Mouse (Mus musculus) heart, embryonic 13.5 days (tissue): ENCODE data around the gene 5730480H06Rik. TPM values are rescaled to one million over a fixed set of nuclear protein-coding genes. Genes with fewer than 3 reads are reported as not detected.
A peak's percentile ranks its signal among the peaks of the same experiment; 100 is the strongest.

ENCODE experiments used
- ATAC-seq: fragments of 200-750 bp; cut with Nextera tagmentation; 2 replicates; pipeline ENCODE4 v1.8.0; 2017; ENCODE audit warnings: moderate TSS enrichment; ENCODE audit not compliant: insufficient number of reproducible peaks, low FRiP score, low TSS enrichment; ENCODE audit errors: extremely low read depth
- H3K27ac ChIP-seq: fragments of 300-500 bp; sonication (generic); replicated peaks from 2 replicates; pipeline ENCODE4 v1.5.1; 2015; ENCODE audit warnings: moderate library complexity, mild to moderate bottlenecking, inconsistent platforms
- H3K27me3 ChIP-seq: fragments of 300-500 bp; sonication (generic); replicated peaks from 2 replicates; pipeline ENCODE4 v1.6.1; 2015; ENCODE audit warnings: mild to moderate bottlenecking, inconsistent platforms
- H3K36me3 ChIP-seq: fragments of 300-500 bp; sonication (generic); 2 replicates; pipeline ENCODE4 v1.6.1; 2015; ENCODE audit warnings: mild to moderate bottlenecking, inconsistent platforms
- H3K4me1 ChIP-seq: fragments of 300-500 bp; sonication (generic); 2 replicates; pipeline ENCODE4 v1.6.1; 2015; ENCODE audit warnings: inconsistent platforms
- H3K4me2 ChIP-seq: fragments of 300-500 bp; sonication (generic); 2 replicates; pipeline ENCODE4 v1.6.1; 2015; ENCODE audit warnings: inconsistent platforms, mild to moderate bottlenecking, moderate library complexity
- H3K4me3 ChIP-seq: fragments of 300-500 bp; sonication (generic); 2 replicates; pipeline ENCODE4 v1.5.1; 2015; ENCODE audit warnings: moderate library complexity, mild to moderate bottlenecking, inconsistent platforms
- H3K9ac ChIP-seq: fragments of 300-500 bp; sonication (generic); 2 replicates; pipeline ENCODE4 v1.6.1; 2015; ENCODE audit warnings: inconsistent platforms, mild to moderate bottlenecking, moderate library complexity
- H3K9me3 ChIP-seq: fragments of 300-500 bp; sonication (generic); 2 replicates; pipeline ENCODE4 v1.6.1; 2016; ENCODE audit warnings: inconsistent platforms
- WGBS: fragments of 180-500 bp; shearing (Covaris S2); methylation state at CpG from one replicate; pipeline ENCODE4 v1.1.7; 2015; ENCODE audit warnings: mixed read lengths; 5-methylcytosine and 5-hydroxymethylcytosine counted together
- polyA plus RNA-seq: library from polyadenylated mRNA; unstranded; fragments of >200 nt; fragmentation: Nextera tagmentation; extraction: Ambion mirVana; gene quantifications from 2 replicates; pipeline ENCODE4 v1.2.1, GENCODE M21; 2015

The 5730480H06Rik gene
- 14.2 and 16.6 TPM in 2 replicates for polyA plus RNA-seq

DNA sequence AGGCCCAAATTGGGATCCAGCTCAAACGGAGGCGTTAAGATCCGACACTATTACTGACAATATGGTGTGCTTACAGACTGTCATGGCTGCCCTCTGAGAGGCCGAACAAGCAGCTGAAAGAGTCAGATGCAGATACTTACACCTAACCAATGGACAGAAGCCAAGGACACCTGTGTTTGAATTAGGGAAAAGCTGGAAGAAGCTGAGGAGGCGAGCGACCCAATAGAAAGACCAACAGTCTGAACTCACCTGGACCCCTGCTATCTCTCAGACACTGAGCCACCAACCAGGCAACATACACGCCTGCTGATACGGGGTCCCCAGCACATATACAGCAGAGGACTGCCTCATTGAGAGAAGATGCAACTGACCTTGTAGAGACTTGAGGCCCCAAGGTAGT is at the start of gene 5730480H06Rik:
Gene 5730480H06Rik (plus strand): TSS at position 301 of the 400 bp plus-strand sequence.
- Histone ChIP-seq H3K27ac (no peak within 1 kb of the TSS), H3K9me3 (no peaks in the 10 kb centered on the region), H3K4me3 (no peak within 1 kb of the TSS), H3K36me3 (no peaks in the 10 kb centered on the region), H3K4me1 (no peaks in the 10 kb centered on the region), H3K9ac (no peak within 1 kb of the TSS), H3K4me2 (no peak within 1 kb of the TSS), H3K27me3 (no peaks in the 10 kb centered on the region)
- WGBS: 82% methylated on average over 8 of the region's 8 CpGs
- ATAC-seq: no peak

DNA sequence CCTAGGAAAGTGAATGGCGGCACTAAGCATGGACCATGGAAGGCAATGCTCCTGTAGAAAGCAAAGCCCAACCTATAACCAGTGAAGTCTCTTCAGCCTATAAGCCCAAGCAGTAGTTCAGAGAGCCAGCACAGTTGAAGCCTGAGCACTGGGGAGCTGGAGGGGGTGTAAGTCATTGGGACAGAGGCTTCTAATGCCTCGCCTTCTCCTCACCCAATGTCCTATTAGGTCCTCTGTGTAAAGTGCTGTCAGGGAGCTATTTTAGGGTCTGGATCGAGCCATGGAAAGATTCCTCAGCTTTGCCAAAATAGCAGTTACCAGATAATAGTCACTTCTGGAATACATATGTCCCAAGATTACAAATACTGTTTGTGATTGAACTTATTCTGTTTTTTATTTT is 26.6 kb upstream of the 5730480H06Rik start:
- Histone ChIP-seq H3K27me3 (no peaks in the 10 kb centered on the region), H3K9me3 (no peaks in the 10 kb centered on the region), H3K27ac (0 out of 2 replicates have a peak overlapping the region, but pooled peaks have one; percentile 32), H3K9ac (no peak overlapping the region), H3K4me3 (no peak overlapping the region), H3K36me3 (peaks cover 40% of the 10 kb centered on the region), H3K4me2 (no peak overlapping the region), H3K4me1 (peaks cover 4% of the 10 kb centered on the region; the same call in 1 of the 2 replicates)
- no peak for ATAC-seq
- 65% methylated on average over 3 of the region's 3 CpGs for WGBS

DNA sequence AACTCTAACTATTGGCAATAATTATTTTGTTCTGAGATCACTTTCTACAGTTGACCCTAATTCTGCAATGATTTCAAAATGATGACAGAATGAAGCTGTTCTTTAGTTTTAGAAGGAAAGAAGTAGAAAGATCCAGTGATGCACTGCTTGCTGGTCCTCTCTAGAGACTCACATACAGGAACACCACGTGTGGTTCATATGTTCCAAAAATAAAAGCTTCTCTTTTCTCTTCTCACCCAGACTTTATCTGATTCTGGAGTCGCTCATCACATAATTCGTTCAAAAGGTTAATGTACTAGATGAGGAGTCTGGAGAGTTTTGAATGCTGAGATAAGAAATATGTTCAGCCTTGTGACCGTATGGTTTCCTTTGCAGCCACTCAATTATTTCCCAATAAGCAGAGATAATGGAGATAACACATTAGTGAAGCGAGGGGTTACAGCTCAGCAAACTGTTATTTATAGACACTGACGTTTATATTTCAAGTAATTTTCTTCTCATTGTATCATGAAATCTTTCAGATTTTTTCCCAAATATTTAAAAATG is 12.6 kb upstream of the 5730480H06Rik start:
- no peak overlapping the region for H3K27ac ChIP-seq
- WGBS: 52% methylated on average over 6 of the region's 6 CpGs
- H3K4me1 ChIP-seq: no peaks in the 10 kb centered on the region
- ATAC-seq: no peak
- H3K4me3 ChIP-seq: no peak overlapping the region
- H3K27me3 ChIP-seq: no peaks in the 10 kb centered on the region
- no peak overlapping the region for H3K4me2 ChIP-seq
- H3K36me3 ChIP-seq: no peaks in the 10 kb centered on the region
- no peak overlapping the region for H3K9ac ChIP-seq
- no peaks in the 10 kb centered on the region for H3K9me3 ChIP-seq

DNA sequence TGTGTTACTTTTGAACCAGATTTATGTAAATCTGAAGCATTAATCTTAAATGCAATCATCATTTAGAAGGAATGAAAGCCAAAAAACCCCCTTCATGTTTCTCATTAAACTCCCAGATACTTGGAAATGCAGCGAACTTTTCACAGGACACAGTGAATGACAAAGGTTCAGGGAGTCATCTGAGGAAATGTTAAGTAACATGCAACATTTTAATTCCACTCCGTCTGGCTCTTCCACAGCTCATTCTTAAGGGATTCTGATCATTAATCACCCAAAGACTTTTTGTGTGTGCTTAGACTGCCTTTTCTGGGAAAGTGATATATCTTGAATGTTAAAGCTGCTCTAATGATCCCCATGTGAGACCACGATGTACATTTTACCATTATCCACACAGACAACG is 7.2 kb upstream of the 5730480H06Rik start:
- Histone ChIP-seq H3K27me3 (no peaks in the 10 kb centered on the region), H3K27ac (no peak overlapping the region), H3K9ac (no peak overlapping the region), H3K4me1 (no peaks in the 10 kb centered on the region), H3K36me3 (no peaks in the 10 kb centered on the region), H3K4me3 (no peak overlapping the region), H3K4me2 (no peak overlapping the region), H3K9me3 (no peaks in the 10 kb centered on the region)
- 63% methylated on average over 4 of the region's 4 CpGs for WGBS
- no peak for ATAC-seq

DNA sequence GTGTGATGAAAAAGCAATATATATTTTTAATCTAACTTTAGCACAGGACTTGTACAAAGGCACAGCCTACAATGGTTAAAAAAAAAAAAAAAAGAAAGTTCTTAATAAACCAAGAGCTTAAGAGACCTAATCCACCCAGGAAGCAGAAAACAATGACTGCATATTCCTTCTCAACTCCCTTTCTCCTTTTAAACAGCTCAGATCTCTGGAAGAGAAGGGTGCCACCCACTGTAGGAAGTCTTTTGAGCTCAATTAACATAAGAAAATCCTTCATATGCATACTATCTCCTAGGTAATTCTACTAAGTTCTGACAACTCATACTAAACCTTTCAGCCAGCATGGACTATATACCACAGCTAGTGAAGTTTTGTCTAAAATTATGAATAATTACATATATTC is 1.5 kb upstream of the 5730480H06Rik start:
- Histone ChIP-seq H3K36me3 (no peaks in the 10 kb centered on the region), H3K27ac (no peak overlapping the region)
- no peak for ATAC-seq

DNA sequence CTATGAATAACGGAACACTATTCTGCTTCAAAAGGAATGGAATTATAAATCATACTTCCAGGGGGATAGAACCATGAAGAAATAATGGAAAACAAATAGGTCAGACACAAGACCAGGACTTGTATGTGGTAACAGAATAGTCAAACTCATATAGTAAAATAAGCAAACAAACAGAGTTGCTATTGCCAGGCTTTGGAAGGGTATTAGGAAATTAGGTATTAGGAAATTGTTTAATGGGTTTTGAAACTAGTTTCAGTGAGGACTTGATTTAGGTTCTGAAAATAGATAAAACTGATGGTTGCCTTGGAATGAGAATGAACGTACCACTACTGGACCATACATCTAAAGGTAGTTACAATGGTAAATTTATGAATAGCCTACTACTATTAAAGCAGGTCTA is 2.0 kb downstream of the 5730480H06Rik start:
- no peak overlapping the region for H3K9ac ChIP-seq
- no peak overlapping the region for H3K27ac ChIP-seq
- no peaks in the 10 kb centered on the region for H3K27me3 ChIP-seq
- no peaks in the 10 kb centered on the region for H3K9me3 ChIP-seq
- H3K4me1 ChIP-seq: no peaks in the 10 kb centered on the region
- 83% methylated on average over 2 of the region's 2 CpGs for WGBS
- H3K4me3 ChIP-seq: no peak overlapping the region
- H3K36me3 ChIP-seq: no peaks in the 10 kb centered on the region
- no peak for ATAC-seq
- no peak overlapping the region for H3K4me2 ChIP-seq

More for the DNA sequence above, 1.5 kb upstream of the 5730480H06Rik start:
- Histone ChIP-seq H3K4me3 (no peak overlapping the region), H3K4me1 (no peaks in the 10 kb centered on the region), H3K9ac (no peak overlapping the region), H3K9me3 (no peaks in the 10 kb centered on the region), H3K4me2 (no peak overlapping the region), H3K27me3 (no peaks in the 10 kb centered on the region)

DNA sequence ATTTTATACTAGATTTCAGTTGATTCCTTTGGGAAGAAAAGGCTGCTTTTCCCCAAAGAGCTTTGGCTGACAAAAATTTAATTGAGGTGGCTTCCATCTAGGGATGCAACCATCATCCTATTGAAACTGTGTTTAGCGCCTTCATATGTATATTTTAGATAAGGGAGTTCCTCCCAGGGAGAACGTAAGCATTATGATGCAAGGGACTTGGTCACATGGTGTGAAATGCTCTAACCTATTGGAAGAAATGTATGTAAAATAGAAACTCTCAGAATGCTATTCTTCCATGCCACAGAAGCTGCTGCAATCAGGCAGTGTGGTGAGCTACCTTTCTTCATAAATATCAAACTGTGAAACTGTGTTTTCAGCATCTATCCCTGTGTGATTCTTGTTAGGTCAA is 3.1 kb downstream of the 5730480H06Rik start:
- H3K4me3 ChIP-seq: no peak overlapping the region
- H3K27me3 ChIP-seq: no peaks in the 10 kb centered on the region
- no peaks in the 10 kb centered on the region for H3K36me3 ChIP-seq
- no peak overlapping the region for H3K4me2 ChIP-seq
- ATAC-seq: no peak
- no peaks in the 10 kb centered on the region for H3K4me1 ChIP-seq
- no peak overlapping the region for H3K27ac ChIP-seq
- no peak overlapping the region for H3K9ac ChIP-seq
- 60% methylated on average over 2 of the region's 2 CpGs for WGBS
- no peaks in the 10 kb centered on the region for H3K9me3 ChIP-seq

DNA sequence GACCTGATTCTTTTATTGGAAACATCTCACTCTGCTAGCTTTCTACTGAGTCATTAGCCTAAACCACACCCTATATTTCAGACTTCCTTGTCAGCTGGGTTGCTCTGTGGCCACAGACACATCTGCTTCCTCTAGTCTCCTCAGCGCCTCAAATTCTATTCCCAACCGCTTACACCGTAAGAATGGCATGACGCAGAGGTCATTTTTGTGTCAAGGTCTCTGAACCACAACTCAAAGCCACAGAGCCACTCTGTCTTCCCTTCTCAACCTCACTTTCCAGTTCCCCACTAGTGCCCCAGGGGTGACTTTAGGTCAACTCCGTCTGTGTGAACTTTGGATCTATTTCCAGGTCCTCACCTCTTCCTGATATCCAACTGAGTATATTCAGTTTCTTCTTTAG is 3.7 kb downstream of the 5730480H06Rik start:
- Histone ChIP-seq H3K9me3 (no peaks in the 10 kb centered on the region), H3K4me1 (no peaks in the 10 kb centered on the region), H3K4me3 (no peak overlapping the region), H3K36me3 (no peaks in the 10 kb centered on the region), H3K27ac (no peak overlapping the region), H3K4me2 (no peak overlapping the region), H3K27me3 (no peaks in the 10 kb centered on the region), H3K9ac (no peak overlapping the region)
- whole genome bisulfite sequencing: 49% methylated on average over 5 of the region's 5 CpGs
- no peak for ATAC-seq

DNA sequence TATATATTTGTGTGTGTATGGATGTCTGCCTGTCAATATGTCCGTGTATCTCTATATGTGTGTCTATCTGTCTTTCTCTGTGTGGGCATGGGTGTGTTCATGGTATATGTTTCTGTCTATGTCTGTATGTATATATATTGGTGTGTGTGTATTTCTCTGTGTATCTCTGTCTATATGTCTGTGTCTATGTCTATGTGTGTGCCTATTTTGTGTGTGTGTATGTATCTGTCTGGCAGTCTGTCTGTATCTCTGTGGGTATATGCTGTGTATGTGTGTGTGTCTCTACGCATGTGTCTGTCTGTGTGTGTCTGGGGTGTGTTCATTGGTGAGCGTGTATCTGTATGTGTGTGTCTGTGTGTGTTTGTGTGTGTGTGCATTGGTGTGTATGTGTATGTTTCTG is 5.7 kb downstream of the 5730480H06Rik start:
- no peak overlapping the region for H3K9ac ChIP-seq
- no peaks in the 10 kb centered on the region for H3K9me3 ChIP-seq
- H3K4me1 ChIP-seq: no peaks in the 10 kb centered on the region
- 72% methylated on average over 3 of the region's 3 CpGs for WGBS
- no peak for ATAC-seq
- no peak overlapping the region for H3K27ac ChIP-seq
- no peak overlapping the region for H3K4me2 ChIP-seq
- no peaks in the 10 kb centered on the region for H3K27me3 ChIP-seq
- no peak overlapping the region for H3K4me3 ChIP-seq
- no peaks in the 10 kb centered on the region for H3K36me3 ChIP-seq

DNA sequence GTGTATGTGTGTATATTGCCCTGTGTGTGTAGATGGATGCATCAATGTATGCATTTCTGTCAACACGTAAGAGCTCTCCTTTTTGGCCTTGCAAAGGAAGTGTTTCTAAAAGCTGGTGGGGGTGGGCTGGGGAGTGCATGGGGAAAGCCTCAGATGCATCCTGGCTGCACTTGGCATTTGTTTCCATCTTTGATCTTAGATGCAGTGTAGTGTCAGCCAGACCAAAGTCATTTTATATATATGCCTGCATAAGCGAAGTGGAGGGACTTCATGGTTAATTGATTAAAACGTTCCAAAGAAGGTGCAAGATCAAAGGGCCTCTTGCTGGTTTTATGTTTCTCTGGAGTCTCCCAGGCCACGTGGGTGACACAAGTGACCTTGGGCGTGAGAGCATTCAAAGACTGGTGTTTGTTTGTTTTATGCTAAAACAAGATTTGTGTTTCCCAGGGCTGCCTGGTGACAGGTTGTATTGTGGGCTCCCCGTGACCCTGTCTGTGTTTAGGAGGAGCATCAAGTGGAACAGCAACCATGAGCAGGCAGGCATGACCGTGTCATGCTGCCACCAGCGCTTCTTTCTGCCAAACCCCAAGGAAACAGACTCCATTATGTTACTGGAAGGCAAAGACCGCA is 6.2 kb downstream of the 5730480H06Rik start:
- no peaks in the 10 kb centered on the region for H3K4me1 ChIP-seq
- no peak overlapping the region for H3K4me3 ChIP-seq
- H3K4me2 ChIP-seq: no peak overlapping the region
- H3K27ac ChIP-seq: no peak overlapping the region
- WGBS: 64% methylated on average over 9 of the region's 9 CpGs
- no peak overlapping the region for H3K9ac ChIP-seq
- ATAC-seq: no peak
- no peaks in the 10 kb centered on the region for H3K27me3 ChIP-seq
- H3K9me3 ChIP-seq: no peaks in the 10 kb centered on the region
- no peaks in the 10 kb centered on the region for H3K36me3 ChIP-seq

DNA sequence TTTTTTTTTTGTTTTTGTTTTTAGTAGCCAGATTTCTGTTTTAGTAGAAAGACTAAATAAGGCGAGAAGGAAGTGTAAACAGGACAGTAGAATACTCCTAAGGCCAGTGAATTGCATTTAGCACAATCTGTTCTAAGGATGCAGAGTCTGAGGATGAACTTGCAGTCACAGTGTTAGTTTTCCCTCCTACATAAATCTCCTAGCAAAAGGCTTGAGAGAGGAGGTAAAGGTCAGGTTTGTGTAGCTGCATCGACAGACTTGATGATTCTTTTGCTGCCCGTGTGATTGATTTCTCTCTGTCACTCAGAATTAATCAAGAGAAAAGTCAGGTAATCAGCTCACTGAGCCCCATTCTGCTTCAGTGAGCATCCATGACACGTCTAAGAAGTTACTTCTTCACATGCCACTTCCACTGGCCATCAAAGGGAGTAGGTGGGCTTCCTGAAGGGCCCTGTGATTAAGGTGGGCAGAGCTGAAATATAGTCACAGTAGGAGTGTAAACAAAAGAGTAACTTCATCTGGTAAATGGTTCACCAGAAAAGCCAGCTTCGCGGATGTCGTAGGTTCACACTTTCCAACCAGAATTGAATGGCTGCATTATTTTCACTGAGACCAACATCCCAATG is 13.2 kb downstream of the 5730480H06Rik start:
- H3K9ac ChIP-seq: no peak overlapping the region
- H3K27me3 ChIP-seq: no peaks in the 10 kb centered on the region
- H3K27ac ChIP-seq: no peak overlapping the region
- no peak for ATAC-seq
- H3K4me2 ChIP-seq: no peak overlapping the region
- H3K4me1 ChIP-seq: no peaks in the 10 kb centered on the region
- no peaks in the 10 kb centered on the region for H3K36me3 ChIP-seq
- no peaks in the 10 kb centered on the region for H3K9me3 ChIP-seq
- 64% methylated on average over 7 of the region's 7 CpGs for WGBS
- no peak overlapping the region for H3K4me3 ChIP-seq
